ENCODE assay signal across 9 mouse cellular contexts in the genomic region with DNA sequence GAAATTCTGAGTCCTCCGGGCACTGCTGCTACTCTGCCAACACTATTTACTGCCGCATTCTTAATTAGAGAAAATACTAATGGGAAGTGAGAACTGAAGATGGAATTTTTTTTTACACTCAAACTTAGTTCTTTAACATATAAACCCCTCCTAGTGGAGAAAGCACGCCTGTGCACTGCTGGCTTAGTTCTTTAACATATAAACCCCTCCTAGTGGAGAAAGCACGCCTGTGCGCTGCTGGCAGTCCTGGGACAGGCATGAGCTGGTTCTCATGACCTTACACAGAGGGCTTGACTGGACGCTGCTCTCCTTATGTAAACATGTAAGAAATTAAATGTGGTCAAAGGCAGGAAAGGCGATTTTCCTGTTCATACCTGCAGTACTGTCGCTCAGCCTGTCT. TPM values are rescaled to one million over a fixed set of nuclear protein-coding genes. Genes with fewer than 3 reads are reported as not detected.
DNase-seq lines count a peak whose midpoint lies in the region; ATAC-seq and TF ChIP-seq lines count a peak whose summit lies in the region.
"Had no signal": no experiment of that assay in that cellular context is flagged by ENCODE, and none has a peak within 500 bp of the region (broad histone marks: within the 10 kb centered on the region; RNA-seq: fewer than 3 reads in every experiment).

No protein-coding gene starts in this region.

- H3K4me3 ChIP-seq in kidney, embryonic 15.5 days (replicated peaks), result no peak overlapping the region

- no peaks in the 10 kb centered on the region for H3K4me1 ChIP-seq in kidney, embryonic 15.5 days

- TF ChIP-seq POLR2A in brain, embryonic 14.5 days (IDR thresholded peaks at IDR 0.05; ENCODE audit: borderline replicate concordance, extremely low read depth, insufficient read depth, insufficient read length, poor library complexity, severe bottlenecking), result no peak

- no peak overlapping the region for H3K4me2 ChIP-seq in kidney, embryonic 15.5 days

- peak; percentile 92 for ATAC-seq in kidney, embryonic 15.5 days (replicated peaks; ENCODE audit: low FRiP score)

- H3K36me3 ChIP-seq in kidney, embryonic 15.5 days, result peaks cover 47% of the 10 kb centered on the region

- H3K27me3 ChIP-seq in kidney, embryonic 15.5 days, result no peaks in the 10 kb centered on the region

- no peak overlapping the region for H3K9ac ChIP-seq in kidney, embryonic 15.5 days

- H3K27ac ChIP-seq in kidney, embryonic 15.5 days, result no peak overlapping the region

- no peaks in the 10 kb centered on the region for H3K9me3 ChIP-seq in kidney, embryonic 15.5 days (replicated peaks)

- WGBS in kidney, embryonic 15.5 days, result 50% methylated on average over 8 of the region's 8 CpGs

- TF ChIP-seq CTCF in brain, embryonic 14.5 days (IDR thresholded peaks at IDR 0.05; ENCODE audit: borderline replicate concordance, extremely low read depth, insufficient read depth, insufficient read length), result peak; percentile 59; the same call in 1 of the 2 replicates

- DNase-seq in right cerebral cortex, postnatal 14 days, result peak; percentile 54
- no peak for DNase-seq in right cerebral cortex, postnatal 25 days
- peak; percentile 72 for DNase-seq in brain, embryonic 14.5 days (ENCODE audit: low read depth)
- peak; percentile 19 for DNase-seq in gastrocnemius, postnatal 25 days
- peak; percentile 86 for DNase-seq in lung, postnatal 10 days
- DNase-seq in ovary, postnatal 36 days (ENCODE audit: low spot score), result peak; percentile 45
- DNase-seq in urinary bladder, postnatal 25 days (ENCODE audit: low spot score), result peak; percentile 23

RNA-seq across cellular contexts. Expression of a gene that starts 24.9 kb away (rescaled TPM):
- not detected in 2 replicates for polyA plus RNA-seq in brain, embryonic 14.5 days (2012; rRNA removed)
- total RNA-seq in gastrocnemius, postnatal 25 days (2021), result not detected
- not detected in 2 replicates for polyA plus RNA-seq in kidney, embryonic 15.5 days (2015; fragmentation: Nextera tagmentation; extraction: Ambion mirVana)
- polyA plus RNA-seq: frontal cortex, adult 2 months had no signal
